Mouse (Mus musculus): ENCODE results near the gene Nrxn1. TPM values are rescaled to one million over a fixed set of nuclear protein-coding genes. Genes with fewer than 3 reads are reported as not detected.
A peak's percentile ranks its signal among the peaks of the same experiment; 100 is the strongest.

Gene Nrxn1
- polyA plus RNA-seq, 1 experiment: 2.4 TPM

DNA sequence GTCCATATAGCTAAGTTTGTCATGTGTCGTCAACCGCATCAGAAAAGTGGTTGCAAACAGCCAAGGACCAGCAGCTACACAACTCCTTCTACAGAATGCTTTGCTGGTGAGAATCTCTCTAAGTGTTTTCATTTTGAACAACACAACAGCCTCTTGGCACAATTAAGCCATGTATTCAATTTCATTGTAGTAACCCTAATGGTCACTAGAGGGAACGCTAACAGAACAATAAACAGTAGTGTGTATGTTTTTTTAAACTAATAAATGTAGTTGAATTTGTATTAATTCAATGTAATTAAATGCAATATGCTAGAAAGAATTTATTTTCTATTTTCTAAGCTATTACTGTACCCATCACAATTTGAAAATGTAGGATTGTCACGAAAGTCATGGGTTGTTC, 471.0 kb downstream of the Nrxn1 start:
- no peak overlapping the region for H3K4me3 ChIP-seq (replicated peaks; ENCODE audit: extremely low read depth, low read depth, low read length)
- 81% methylated on average over 4 of the region's 4 CpGs for WGBS
- DNase-seq: no peak
- no peaks in the 10 kb centered on the region for H3K4me1 ChIP-seq (ENCODE audit: control insufficient read depth, insufficient read depth, low read length)
- TF ChIP-seq CTCF (IDR thresholded peaks at IDR 0.05; ENCODE audit: insufficient read depth, low read length): no peak
- no peak for TF ChIP-seq POLR2A (IDR thresholded peaks at IDR 0.05; ENCODE audit: borderline replicate concordance, extremely low read depth, low read depth, low read length)

DNA sequence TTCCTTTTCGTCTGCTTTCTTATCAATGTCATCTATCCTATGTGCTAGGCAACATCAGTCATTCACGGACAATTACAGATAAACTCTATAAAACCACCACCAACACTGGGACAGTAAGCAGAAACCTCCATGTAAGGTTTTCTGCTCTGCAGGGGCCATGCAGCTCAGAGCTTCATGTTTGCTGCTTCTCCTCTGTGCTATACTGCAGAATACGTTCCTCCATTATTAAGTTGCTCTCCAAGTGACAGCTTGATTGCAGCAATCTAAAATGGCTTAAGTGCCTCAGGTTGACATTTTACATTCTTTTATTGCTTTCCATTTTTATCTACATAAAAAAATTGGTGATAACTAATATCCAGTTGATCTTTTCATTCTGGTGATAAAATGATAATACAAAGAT, 477.9 kb downstream of the Nrxn1 start:
- no peak for TF ChIP-seq POLR2A (IDR thresholded peaks at IDR 0.05; ENCODE audit: borderline replicate concordance, extremely low read depth, low read depth, low read length)
- TF ChIP-seq CTCF (IDR thresholded peaks at IDR 0.05; ENCODE audit: insufficient read depth, low read length): no peak
- no peaks in the 10 kb centered on the region for H3K4me1 ChIP-seq (ENCODE audit: control insufficient read depth, insufficient read depth, low read length)

DNA sequence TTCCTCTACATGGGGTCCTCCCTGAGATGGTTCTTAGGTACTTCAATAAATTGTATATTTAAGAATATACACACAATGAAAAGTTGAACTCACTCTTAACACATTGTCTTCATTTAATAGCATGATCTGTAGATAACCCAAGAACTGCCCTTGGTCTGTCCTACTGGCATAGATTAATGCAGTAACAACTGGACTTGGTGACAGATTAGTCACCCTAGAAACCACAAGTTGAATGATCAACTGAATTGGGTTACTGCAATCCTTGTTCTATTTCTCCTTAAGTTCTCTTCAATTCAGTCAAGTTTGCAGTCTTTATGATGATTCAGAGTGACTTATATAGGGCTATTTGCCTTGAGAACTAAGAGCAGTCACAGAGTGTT, 485.5 kb downstream of the Nrxn1 start:
- TF ChIP-seq CTCF (IDR thresholded peaks at IDR 0.05; ENCODE audit: insufficient read depth, low read length): no peak
- TF ChIP-seq POLR2A (IDR thresholded peaks at IDR 0.05; ENCODE audit: borderline replicate concordance, extremely low read depth, low read depth, low read length): no peak
- Histone ChIP-seq H3K4me3 (replicated peaks; ENCODE audit: extremely low read depth, low read depth, low read length) (no peak overlapping the region), H3K4me1 (ENCODE audit: control insufficient read depth, insufficient read depth, low read length) (no peaks in the 10 kb centered on the region)
- no peak for DNase-seq

More for the DNA sequence above, 477.9 kb downstream of the Nrxn1 start:
- DNase-seq: no peak
- no peak overlapping the region for H3K4me3 ChIP-seq (replicated peaks; ENCODE audit: extremely low read depth, low read depth, low read length)
- WGBS: 65% methylated on average over 3 of the region's 3 CpGs

DNA sequence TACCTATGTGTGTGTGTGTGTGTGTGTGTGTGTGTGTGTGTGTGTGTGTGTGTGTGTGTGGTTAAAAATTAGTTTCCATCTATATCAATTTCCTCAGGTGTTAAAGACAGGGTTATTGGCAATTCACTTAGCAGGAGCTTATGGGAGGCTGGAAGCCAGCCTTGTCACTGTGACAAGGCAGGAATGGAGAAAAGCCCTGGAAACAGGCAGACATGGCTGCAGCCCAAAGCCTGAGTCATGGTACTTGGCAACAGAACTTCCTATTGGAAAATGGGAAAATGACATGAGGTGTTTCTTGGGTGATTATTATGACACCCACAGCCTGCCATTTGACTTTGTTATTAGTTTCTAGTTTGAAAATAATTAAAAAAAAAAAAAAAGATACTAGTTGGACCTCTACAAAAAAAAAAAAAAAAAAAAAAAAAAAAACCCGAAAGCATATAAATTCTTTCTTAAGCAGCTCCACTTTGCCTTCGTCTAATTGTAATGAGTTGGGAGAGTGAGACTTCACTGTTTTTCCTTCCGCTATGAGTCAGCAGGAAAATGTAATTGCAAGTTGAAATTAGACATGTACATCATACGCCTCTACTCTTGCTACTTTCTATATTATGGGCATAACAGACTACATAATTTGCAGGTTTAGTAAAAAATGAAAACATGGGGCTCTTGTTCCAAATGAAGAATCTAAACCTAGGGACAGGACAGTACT, 486.0 kb downstream of the Nrxn1 start:
- TF ChIP-seq CTCF (IDR thresholded peaks at IDR 0.05; ENCODE audit: insufficient read depth, low read length): no peak
- TF ChIP-seq POLR2A (IDR thresholded peaks at IDR 0.05; ENCODE audit: borderline replicate concordance, extremely low read depth, low read depth, low read length): no peak
- no peak for DNase-seq
- WGBS: 78% methylated on average over 4 of the region's 4 CpGs

DNA sequence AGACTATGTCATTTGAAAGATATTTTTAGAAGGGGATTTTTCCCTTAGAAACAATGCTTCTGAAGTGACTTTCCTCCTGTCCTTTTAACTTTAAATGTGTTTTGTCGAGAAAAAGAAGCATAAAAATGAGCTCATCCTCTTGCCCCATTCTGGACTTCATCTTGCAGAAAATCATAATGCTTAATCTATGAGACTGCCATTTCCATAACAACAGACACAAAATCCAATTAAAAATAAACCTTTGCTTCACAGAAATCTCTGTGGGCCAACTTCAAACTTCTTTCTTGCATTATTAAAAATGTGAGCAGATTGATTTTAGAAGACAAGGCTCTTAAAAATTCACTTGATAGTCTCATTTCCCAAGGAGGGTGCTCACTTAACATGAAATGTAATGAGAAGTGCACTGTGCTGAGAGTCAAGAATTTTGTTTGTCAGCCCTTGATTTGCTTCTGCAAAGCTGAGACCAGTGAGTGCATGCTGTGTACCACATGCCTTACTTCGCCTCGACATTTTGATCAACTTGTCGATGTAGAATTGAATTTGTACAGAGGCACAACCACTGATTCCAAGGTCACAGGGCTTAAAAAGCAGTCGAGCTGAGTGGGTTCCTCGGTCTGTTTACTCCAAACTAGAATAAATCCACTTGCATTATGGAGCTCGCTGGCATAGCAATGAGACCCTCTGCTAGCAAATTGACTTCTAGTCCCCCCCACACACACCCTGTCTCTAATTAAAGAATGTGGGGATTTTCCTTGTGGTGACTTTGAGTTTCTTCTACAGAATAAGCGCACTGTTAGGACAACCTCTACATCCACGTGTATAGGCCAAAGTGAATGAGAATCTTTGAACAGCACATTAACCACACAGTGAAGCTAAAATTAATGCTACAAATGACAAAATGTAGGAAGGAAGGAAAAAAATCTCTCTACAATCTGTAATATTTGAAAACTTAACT, 493.0 kb downstream of the Nrxn1 start:
- no peak for DNase-seq
- no peaks in the 10 kb centered on the region for H3K4me1 ChIP-seq (ENCODE audit: control insufficient read depth, insufficient read depth, low read length)
- 77% methylated on average over 9 of the region's 9 CpGs for WGBS
- no peak for TF ChIP-seq POLR2A (IDR thresholded peaks at IDR 0.05; ENCODE audit: borderline replicate concordance, extremely low read depth, low read depth, low read length)
- TF ChIP-seq CTCF (IDR thresholded peaks at IDR 0.05; ENCODE audit: insufficient read depth, low read length): no peak
- H3K4me3 ChIP-seq (replicated peaks; ENCODE audit: extremely low read depth, low read depth, low read length): no peak overlapping the region

More for the DNA sequence above, 486.0 kb downstream of the Nrxn1 start:
- H3K4me1 ChIP-seq (ENCODE audit: control insufficient read depth, insufficient read depth, low read length): no peaks in the 10 kb centered on the region
- H3K4me3 ChIP-seq (replicated peaks; ENCODE audit: extremely low read depth, low read depth, low read length): no peak overlapping the region

DNA sequence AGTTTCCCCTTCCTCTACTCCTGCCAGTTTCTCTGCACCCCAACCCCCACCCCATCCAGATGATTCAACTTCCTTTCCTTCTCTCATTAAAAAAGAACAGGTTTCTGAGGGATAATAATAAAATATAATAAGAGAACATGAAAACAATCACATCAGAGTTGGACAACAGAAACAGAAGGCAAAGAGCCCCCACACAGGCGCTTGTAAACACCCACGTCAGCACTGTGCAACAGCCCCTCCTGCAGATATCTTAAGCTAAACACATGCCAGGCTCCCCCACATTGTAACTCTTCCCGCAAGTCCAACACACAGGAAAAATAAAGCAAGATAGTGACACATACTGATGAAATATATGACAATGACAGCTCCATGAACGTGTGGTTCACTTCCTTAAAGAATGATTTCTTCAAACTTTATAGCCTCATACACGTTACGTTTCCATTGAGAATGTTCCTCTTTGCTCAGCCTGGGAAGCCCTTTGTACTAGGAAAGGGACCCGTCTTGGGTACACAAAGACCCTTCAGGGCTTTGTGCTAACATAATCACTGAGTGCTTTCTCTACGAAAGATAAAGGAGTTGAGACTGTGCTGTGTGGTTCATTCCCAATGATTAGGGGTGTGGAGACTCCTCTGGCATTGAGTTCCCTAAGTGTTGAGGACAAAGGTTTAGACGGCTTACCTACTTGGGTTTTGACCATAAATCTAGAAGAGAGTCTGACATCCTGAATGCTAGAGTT, 497.9 kb downstream of the Nrxn1 start:
- no peak for DNase-seq
- WGBS: 53% methylated on average over 9 of the region's 9 CpGs
- no peak for TF ChIP-seq CTCF (IDR thresholded peaks at IDR 0.05; ENCODE audit: insufficient read depth, low read length)
- no peak for TF ChIP-seq POLR2A (IDR thresholded peaks at IDR 0.05; ENCODE audit: borderline replicate concordance, extremely low read depth, low read depth, low read length)
- Histone ChIP-seq H3K4me1 (ENCODE audit: control insufficient read depth, insufficient read depth, low read length) (no peaks in the 10 kb centered on the region), H3K4me3 (replicated peaks; ENCODE audit: extremely low read depth, low read depth, low read length) (no peak overlapping the region)

DNA sequence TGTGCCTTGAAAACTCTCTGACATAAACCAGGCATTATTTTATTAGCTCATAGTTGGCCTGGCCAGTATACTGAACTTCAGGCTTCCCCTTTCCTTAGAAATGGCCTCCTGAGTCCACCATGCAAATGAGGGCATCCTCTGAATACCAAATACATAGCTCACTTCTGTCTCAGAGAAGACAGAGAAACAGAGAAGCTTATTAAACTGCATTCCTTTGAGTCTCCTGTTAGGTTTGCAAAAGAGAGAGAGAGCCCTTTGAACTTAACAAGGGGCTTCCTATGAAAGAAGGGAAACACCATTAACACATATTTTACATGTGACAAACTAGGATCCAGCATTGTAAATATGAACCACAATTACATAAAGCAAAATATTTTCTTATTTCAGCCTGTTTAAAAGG, 506.0 kb downstream of the Nrxn1 start:
- no peak for DNase-seq
- TF ChIP-seq CTCF (IDR thresholded peaks at IDR 0.05; ENCODE audit: insufficient read depth, low read length) (no peak), POLR2A (IDR thresholded peaks at IDR 0.05; ENCODE audit: borderline replicate concordance, extremely low read depth, low read depth, low read length) (no peak)
- Histone ChIP-seq H3K4me3 (replicated peaks; ENCODE audit: extremely low read depth, low read depth, low read length) (no peak overlapping the region), H3K4me1 (ENCODE audit: control insufficient read depth, insufficient read depth, low read length) (no peaks in the 10 kb centered on the region)

DNA sequence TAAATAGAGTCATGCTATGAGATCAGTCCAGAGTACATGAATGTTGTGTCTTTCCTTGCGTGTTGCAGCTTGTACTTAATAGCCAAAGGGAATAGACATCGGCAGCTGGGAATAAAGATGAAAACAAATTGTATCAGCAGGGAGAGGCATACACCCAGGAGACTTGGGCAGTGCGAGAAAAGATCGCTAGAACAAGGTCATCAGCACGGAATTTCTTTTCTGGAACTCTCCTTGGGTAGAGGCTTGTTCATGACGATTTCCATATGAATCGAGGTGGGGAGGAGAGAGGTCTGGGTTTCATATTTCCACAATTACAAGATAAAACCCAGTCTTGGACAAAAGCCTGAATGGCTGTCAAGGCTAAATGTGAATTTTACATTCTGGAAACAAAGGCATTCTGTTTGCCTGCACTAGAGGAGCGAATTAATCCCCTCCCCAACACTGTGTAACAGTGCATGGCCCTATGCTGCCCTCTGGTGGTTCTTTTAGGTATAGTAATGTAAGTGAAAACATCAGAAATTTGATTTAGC, 508.1 kb downstream of the Nrxn1 start:
- DNase-seq: no peak

More for the DNA sequence above, 508.1 kb downstream of the Nrxn1 start:
- Histone ChIP-seq H3K4me1 (ENCODE audit: control insufficient read depth, insufficient read depth, low read length) (no peaks in the 10 kb centered on the region), H3K4me3 (replicated peaks; ENCODE audit: extremely low read depth, low read depth, low read length) (no peak overlapping the region)
- TF ChIP-seq CTCF (IDR thresholded peaks at IDR 0.05; ENCODE audit: insufficient read depth, low read length) (peak; percentile 33; the same call in 1 of the 2 replicates), POLR2A (IDR thresholded peaks at IDR 0.05; ENCODE audit: borderline replicate concordance, extremely low read depth, low read depth, low read length) (no peak)
- 35% methylated on average over 8 of the region's 8 CpGs for WGBS
